Mouse (Mus musculus) frontal cortex, postnatal 25 days (tissue): ENCODE data around the gene AC161166.1.
A peak's percentile ranks its signal among the peaks of the same experiment; 100 is the strongest.

Source experiments
- DNase-seq, 2 experiments: peaks; one replicate each; pipeline ENCODE4 v3.0.0; 2022; ENCODE audit warnings: low spot score in 2 of 2

The AC161166.1 gene

DNA sequence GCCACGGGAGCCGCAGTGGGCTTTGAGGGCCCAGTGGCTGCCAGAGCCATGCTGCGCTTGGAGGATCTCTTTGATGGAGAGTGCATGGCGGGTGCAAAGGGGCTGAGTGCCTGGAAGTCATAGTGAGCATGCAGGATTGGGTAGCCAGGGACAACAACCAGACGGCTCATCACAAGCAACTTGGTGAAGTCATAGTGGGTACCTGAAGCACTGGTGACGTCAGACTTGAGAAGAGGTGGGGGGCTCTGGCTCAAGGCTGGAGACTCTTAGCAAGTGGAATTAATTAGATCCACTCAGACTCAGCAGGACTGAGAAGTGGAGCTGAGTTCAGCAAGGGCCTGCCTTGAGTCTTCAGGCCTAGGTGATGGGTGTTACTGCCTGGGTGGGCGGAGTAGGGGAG, at the start of gene AC161166.1:
Gene AC161166.1 (minus strand): TSS at position 101 of the 400 bp plus-strand sequence.
- DNase-seq = no peak

DNA sequence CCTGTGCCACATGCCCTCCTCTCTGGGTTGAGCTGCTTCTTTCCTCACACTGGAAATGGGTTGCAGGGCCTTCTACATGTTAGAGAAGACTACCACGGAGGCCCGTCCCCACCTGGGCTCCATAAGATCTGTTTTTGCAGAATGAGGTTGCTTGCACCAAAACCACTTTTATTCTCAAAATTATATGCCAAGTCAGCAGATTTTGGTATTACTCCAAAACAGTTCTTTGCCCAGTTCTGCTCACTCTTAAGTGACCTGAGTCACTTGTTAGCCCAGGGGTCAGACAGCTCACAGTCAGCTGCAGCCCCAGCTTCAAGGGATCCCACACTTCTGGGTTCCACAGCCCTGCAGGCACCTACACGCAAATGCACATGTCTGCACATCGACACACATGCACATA, 49.2 kb upstream of the AC161166.1 start:
- DNase-seq = no peak

GRCm38 (mm10) chr7:24555786-24556185, 43.5 kb upstream of the AC161166.1 start:
- no peak for DNase-seq

- DNase-seq = no peak
Observed at GRCm38 (mm10) chr7:24551985-24552759, 39.9 kb upstream of the AC161166.1 start.

DNA sequence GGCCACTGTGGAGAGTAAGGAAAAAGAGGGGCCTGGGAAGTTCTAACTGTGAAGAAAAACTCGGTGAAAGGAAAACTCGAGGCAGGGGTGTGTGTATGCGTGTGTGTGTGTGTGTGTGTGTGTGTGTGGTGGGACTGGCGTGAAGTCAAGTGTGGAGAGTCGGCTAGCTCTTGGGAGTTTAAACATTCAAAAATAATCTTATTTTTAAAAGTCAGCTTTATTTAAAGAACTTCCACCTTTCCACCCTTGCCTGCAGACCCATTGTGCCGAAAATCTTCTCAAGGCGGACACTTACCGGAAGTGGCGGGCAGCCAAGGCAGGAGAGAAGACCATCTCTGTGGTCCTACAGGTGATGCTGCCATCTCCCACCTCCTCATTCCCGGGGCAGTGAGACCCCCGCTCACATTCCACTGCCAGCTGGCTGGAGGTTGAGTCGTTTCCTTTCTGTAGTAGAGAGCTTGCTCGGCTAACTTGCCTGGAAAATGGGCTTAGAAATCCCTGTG, 35.3 kb upstream of the AC161166.1 start:
- no peak for DNase-seq

DNA sequence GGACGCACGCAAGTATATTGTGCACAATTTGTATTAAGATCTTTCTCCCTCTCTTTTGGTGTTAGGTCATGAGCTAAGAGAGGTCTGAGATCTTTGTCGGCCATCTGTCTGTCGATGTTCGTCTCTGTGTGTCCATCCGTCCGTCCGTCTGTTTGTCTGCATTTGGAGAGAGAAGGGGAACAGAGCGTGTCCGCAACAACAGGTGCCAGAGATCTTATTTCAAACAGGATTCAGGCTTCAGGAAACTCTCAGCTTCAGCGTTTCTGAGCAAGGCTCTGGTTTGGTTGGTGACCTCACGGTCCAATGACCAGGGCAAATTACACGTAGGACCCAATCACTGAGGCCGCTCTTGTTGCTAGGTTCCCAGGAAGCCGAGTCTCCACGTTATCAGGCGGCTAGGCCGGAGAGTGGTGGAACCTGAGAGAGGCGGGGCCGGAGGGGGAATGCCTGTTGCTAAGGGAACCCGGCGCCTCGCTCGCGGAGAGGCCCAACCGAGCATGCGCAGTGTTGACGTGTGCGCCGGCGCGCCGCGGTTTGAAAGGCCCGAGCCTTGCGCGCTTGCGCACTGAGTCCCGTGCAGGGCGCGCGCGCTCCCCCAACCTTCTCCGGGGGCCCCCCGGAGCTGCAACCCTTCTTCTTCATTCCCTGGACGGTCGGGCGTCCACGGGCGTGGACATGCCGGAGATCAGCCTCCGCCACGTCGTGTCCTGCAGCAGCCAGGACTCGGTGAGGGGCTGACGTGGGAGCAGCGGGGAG, 34.6 kb upstream of the AC161166.1 start:
- peak; percentile 96 for DNase-seq

DNA sequence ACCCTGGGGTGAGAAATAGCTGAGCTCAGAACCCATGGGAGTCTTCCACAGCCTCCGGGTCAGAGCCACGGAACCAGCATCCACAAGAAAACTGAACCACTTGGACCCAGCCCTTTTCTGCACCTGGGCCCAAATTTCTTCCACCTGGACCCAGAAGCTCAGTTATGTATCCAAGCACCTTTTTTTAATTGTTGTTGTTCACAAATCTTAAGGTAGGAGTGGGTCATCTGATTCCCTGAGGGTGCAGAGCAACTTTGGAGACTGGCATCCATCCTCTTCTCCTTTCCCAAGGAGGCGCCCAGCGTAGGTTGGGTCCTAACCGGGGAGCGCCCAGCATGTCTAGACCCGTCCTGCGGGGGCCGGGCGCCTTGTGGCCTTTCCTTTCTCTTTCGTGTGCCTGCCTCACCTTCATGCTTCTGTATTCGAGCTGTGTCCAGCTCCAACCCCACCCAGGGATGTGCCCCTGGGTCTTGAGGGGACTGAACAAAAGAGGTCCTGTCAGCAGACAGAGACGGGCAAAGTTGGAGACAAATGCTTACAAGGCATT, 33.9 kb upstream of the AC161166.1 start, which contains the start of the genes Pinlyp and Xrcc1:
Gene Pinlyp (minus strand): TSS at position 51 of the 547 bp plus-strand sequence.
Gene Xrcc1 (plus strand): TSS at position 222 of the 547 bp plus-strand sequence.
- no peak for DNase-seq

GRCm38 (mm10) chr7:24544506-24544905, 32.3 kb upstream of the AC161166.1 start:
- DNase-seq = no peak

- DNase-seq = no peak
Observed at GRCm38 (mm10) chr7:24539686-24540085, 27.4 kb upstream of the AC161166.1 start.

DNA sequence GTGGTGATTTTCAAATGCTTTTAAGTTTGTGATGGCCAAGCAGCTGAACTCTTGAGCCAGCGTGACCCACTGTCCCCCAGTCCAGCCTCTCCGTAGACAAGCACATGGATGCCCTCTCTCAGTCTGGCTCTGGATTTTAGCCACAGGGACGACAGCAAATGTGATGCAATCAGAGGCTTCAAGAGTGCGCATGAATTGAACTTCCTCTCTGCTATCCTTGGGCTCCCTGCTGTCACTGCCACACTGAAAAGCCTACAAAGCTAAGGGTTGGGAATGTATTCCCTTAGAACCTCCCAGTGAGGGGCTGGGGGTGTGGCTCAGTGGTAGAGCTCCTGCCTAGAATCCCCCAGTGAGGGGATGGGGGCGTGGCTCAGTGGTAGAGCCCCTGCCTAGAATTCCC, 26.4 kb upstream of the AC161166.1 start:
- no peak for DNase-seq

- DNase-seq = no peak
Observed at GRCm38 (mm10) chr7:24538154-24538553, 25.9 kb upstream of the AC161166.1 start.

DNA sequence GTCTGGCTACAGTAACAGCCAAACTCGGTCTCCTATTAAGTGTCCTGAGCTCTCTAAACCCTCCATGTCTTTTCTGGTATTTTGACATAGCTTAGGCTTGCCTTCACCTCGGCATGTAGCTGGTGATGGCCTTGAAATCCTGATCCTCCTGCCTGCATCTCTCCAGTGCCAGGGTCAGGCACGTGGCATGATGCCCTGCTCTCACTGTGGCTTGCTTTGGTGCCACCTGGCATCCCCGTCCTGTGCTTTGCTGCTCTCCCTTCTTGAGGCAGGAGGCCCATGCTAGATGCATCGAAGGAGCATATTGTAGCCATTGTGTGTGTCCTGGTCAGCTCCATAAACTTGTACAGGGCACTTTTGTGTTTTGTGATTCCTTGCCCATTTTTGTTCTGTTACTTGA, 25.3 kb upstream of the AC161166.1 start:
- DNase-seq = no peak

DNA sequence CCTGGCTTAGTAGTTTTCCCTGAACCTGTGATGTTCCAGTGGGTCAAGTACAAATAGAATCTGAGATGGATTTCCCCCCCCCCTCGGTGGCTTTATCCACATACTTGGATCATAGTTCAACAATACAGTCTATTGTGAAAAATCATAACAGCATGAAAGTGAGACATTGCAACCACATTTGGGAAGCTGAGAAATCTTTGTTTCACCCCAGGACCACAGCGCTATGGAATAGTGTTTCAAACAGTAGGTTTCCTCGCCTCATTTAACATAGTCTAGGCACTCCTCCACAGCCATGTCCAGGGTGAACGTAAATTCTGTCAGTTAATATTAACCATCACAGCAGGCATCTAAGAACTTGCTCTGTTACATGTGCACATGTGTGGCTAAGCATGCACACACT, 24.8 kb upstream of the AC161166.1 start:
- DNase-seq = no peak

DNA sequence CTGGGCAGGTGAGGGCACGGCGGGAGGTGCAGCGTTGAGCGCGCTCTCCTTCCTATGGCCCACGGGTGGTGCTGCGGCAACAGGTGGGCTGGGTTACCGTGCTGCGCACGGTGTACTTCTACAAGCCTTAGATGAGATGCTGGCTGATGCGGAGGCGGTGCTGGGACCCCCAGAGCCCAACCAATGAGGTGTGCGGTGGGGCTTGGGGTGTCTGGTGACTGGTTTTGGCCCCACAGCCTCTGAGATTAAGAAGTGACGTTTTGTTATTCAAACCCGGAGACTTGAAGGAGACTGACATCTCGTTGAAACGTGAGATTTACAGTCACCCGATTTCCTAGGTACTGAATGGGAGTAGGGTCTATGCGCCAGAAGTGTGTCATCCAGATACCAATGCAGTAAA, 22.0 kb upstream of the AC161166.1 start:
- no peak for DNase-seq

- DNase-seq = no peak
Observed at GRCm38 (mm10) chr7:24533806-24534205, 21.6 kb upstream of the AC161166.1 start.

DNA sequence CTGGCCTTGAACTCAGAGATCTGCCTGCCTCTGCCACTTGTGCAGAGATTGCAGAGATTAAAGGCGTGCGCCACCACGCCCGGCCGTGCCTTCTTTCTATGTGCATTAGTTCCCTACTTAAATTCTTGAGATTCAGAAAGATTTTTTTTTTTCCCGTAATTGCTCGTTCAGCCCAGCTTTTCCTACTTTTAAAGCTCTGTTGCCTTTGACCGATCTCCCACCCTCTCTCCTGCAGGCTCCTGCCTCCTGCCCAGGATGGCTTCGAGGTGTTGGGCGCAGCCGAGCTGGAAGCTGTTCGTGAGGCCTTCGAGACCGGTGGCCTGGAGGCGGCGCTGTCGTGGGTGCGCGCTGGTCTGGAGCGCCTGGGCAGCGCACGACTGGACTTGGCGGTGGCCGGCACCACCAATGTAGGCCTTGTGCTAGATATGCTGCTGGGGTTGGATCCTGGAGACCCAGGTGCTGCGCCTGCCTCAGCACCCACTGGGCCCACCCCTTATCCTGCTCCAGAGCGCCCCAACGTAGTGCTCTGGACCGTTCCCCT, 20.8 kb upstream of the AC161166.1 start:
- no peak for DNase-seq

DNA sequence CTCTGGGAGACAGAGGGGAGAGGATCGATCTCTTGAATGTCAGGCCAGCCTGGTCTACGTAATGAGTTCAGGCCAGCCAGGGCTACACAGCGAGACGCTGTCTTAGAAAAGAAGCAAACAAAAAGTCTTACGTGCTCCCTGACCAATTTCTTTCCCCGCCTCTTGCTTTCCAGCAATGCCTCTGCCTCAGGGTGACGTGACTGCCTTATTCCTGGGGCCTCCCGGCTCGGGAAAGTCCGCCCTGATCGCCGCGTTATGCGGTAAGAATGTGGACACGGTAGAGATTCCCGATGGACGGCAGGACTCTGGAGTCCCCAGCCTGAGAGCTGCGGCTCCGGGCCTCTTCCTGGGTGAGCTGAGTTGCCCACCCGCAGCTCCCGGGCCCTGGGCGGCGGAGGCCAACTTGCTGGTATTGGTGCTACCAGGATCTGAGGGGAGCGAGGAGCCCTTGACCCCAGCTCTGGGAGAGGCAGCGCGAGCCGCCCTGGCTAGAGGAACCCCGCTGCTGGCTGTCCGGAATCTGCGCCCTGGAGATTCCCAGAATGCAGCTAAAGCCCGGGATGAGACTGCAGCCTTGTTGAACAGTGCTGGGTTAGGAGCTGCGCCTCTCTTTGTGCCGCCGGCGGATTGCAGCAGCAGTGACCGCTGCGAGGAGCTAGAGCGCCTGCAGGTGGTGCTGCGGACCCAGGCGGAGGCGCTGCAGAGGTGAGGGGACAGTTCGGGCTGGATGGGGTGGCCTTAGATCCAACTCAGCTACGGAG, 19.1 kb upstream of the AC161166.1 start:
- peak in 1 of 2 experiments; percentile 64 for DNase-seq

GRCm38 (mm10) chr7:24530062-24530931, 18.0 kb upstream of the AC161166.1 start, which contains the start of gene Irgq:
Gene Irgq, plus strand, starts transcription at chr7:24530689.
- DNase-seq = peak; percentile 98

DNA sequence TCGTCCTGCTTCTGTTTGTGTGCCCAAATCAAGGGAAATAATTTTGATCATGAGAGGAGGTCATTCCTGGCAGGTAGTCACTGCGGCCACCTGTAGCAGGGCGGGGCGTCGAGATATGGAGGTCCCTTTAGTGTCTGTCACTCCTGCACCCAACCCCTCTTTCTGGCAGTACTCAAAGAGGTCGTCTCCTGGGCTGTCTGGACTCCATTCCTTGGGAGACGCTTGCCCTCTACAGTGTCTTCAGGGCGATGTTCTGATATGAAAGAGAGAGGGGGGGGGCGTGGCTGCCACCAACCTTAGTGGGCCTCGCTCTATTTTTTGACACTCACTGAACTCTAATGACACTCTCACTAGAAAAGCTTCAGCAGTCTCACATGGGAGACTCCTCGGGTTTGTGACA, 17.3 kb upstream of the AC161166.1 start:
- no peak for DNase-seq

DNA sequence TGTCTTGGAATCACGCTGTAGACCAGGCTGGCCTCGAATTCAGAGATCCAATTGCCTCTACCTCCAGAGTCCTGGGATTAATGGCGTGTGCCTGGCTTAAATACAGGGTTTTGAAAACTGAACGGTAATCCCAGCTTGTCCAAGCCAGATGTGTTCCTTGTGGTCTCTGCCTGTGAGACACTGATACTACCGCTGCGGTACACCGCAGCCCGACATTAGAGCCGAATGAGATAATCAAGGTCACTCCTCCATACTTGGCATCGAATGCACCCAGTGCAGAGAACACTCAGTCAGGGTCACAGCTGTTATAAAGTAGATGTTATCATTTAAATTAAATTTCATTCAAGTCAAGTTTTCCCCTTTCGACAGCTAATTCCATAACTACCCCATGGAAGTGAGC, 16.6 kb upstream of the AC161166.1 start:
- no peak for DNase-seq
